Mouse (Mus musculus): ENCODE results near the gene Rab28.
"Not testable (repeated sequence)": the region's sequence is repeated elsewhere in the genome, so short reads cannot be mapped to it uniquely, and the experiment has no call there.

Gene Rab28

DNA sequence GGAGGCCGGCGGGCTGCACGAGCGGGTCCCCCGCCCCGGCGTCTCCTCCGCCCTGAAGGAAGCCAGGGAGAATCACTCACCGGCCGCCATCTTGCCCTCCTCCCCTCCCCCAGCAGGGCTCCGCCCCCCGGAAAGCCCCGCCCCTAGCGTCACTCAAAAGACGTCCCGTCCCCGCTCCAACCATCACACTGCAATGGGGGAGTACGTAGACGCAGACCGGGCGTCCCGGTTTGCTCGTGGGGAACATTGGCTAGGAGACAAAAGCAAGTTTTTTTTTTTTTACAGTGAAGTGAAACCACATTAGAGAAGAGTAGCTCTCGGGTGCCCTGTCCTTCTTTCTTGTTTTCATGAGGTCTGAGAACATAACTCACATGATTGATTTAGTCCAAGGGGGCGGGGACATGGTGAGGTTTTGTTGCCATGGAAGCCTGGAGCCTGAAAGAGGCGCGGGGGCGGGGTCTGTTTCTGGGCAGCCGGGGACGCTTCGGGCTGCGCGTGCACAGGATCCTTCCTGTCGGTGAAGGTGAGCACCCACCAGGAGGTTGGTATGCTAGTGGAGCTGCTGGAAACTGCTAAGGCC, at the start of gene Rab28:
Gene Rab28, minus strand, starts transcription at position 107 of the 580 bp plus-strand sequence.
- peak; percentile 93 for DNase-seq (ENCODE audit: low read depth, low spot score)

DNA sequence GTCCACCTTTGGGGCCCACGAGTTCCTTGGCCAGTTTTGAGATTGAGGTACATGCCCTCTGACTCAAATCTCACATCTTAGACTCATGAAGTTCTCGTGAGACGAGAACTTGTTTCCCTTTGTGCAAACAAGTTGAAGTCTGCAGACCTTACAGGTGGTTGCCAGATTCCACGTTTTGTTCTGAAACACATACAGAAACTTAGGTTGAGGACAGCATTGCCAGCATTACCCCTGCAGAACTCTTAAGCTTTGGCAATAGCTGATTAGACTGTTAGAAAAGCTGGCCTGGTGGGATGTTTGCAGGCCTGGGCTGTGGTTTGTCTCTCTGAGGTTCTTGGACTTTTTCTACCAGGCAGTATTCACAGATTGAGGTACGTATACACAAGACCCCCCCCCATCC, 49.4 kb upstream of the Rab28 start:
- no peak for DNase-seq (ENCODE audit: low read depth, low spot score)

DNA sequence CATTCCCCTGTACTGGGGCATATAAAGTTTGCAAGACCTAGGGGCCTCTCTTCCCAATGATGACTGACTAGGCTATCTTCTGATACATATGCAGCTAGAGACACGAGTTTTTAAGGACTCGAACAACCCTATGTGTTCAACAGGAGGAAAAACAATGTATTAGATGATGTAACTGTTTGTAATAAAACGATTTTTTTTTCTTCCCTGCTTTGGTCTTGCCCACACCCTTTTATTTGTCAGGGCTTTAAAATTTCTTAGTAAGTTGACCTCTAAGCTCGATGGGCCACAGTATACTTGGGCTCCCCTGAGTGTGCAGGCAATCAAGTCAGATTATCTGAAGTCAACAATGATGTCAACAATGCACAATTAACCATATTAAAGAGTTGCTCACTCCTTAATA, 48.4 kb upstream of the Rab28 start:
- no peak for DNase-seq (ENCODE audit: low read depth, low spot score)

DNA sequence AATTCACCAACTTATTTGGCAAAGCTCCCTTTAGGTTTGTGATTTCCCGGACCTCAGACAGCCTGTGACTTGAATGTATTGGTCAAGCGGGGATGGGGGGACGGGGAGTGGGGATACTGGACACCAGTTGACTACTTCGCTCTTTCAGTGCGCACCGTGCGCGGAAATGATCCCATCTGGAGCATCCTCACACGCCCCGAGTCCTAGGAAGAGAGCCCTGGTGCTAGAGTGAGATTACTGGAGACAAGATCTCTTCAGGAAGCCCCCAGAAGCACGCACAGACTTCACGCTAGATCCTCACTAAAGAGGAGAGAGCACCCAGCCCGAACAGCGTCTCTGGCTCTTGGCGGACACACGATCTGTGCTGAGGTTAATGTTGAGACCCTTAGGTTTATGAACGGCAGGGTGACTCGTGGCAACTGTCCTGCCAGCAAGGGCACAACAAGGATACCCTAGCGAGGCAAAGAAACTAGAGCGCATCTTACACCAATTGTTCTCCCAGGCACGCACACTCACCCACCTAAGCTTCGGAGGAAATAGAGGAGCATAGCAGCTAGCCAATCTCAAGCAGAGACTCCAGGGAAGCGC, 47.5 kb upstream of the Rab28 start:
- DNase-seq (ENCODE audit: low read depth, low spot score), result no peak

DNA sequence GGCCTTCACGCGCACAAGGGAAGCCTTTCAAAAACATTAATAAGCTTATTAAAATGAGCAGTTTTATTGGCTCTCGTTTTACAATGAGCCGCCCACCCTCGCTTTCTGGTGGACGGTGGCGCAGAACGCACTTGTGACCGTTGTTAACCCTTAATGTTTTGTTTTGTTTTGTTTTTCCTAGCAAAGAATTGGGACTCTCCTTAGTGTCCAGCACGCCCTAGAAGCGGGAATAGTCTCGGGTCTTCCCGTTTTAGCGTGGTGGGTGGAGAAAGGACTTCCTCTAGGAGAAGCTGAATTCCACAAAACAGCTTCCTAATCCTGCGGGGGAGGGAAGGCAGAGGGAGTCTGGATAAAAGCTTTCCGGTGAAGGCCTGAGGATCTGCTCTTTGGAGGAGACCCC, 46.9 kb upstream of the Rab28 start:
- no peak for DNase-seq (ENCODE audit: low read depth, low spot score)

DNA sequence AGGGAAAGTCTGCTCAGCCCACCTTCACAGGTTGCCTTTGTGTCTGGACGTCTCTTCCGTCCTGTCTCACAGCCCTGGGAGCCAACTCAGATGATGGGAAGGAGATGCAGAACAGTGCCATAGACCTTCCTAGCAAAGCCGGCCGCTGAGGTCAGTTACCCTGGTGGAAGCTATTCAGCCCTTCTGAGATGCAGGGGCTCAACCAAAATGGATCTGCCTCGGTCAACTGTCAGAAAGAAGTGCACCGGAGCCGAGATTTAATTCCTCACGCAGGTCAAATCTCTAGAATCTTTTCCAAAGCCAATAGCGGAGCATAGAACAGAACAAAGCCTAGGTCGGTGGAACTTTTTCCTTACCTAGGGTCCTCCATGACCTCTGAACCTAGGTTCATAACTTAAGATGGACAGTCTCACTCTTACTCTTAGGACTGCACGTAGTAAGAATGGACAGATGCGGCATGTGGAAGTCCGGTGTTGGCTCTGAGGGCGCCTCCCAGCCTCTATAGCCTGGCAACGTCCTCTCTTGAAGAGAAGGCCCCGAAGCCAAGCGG, 46.3 kb upstream of the Rab28 start:
- DNase-seq (ENCODE audit: low read depth, low spot score), result no peak

DNA sequence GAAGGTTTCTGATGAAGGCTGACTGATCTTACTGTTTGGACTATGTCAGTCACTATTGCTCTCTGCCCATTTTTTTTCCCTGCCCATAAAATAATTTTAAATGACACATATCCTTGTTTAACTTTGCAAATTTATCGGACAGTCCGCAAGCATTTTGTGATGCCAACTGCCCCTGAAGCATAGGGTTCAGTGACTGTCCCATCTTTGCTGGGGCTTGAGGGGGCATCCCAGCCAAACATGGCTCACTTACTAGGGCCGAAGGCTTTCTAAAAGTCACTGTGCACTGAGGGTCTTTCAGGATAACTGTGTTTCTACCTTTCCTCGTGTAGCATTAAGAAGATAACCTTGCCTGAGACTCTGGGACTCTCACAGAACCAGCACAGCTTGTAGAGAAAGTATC, 44.8 kb upstream of the Rab28 start:
- DNase-seq (ENCODE audit: low read depth, low spot score), result no peak

DNA sequence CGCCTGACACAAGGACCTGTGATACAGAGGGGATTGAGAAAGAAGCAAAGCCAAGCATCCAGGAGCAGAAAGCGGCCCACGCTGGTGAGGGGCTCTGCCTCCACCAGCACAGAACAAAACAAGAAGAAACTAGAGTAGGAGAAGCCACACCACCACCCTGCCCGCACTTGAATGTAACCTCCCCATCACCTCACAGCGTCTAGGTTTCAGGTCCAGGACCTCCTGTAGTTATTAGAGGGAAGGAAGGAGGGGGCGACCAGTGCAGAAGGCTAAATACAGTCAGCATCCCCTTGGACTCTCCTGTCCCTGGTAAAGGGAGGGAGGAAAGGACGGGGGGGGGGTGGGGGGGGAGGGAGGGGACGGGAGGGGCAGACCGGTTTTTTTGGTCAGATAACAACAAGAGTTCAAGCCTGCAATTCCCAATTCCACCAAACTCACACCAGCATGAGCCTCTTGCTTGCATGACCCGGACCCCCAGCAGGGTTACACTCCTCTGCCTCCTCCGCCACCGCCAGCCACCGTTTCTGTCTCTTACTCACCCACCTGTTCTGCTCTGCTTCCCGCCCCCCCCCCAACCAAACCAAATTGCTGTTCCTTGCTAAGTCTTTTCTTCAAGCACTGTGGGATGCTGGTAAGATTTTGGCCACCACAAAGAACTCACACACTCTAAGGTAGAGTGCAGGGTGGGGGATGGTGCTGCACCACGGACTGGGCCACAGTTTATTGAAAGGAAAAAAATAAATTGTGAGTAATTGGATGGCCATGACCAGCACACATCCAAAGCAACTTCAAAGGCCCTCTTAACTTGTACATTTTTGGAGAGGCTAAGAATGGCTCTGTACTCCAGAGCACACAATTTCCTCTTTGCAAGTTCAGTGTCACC, 37.2 kb upstream of the Rab28 start:
- DNase-seq (ENCODE audit: low read depth, low spot score), result no peak

DNA sequence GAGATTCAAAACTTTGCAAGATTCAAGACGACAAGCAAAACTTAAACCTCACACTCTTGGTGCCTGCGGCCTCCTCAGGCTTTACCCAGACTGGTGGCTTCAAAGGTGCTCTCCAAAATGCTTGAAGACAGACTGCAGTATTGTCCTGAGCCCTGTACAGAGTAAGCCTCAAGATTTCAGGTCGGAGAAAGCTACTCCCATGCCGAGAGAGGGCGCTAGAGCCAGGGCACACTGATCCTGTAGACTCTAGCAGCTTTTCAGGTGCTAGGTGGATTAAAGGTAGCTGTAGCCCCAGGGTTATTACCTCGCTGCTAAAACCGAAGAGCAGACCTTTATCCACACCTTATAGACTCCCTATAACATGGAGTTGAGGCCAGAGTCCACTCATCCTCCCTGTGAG, 36.3 kb upstream of the Rab28 start:
- no peak for DNase-seq (ENCODE audit: low read depth, low spot score)

DNA sequence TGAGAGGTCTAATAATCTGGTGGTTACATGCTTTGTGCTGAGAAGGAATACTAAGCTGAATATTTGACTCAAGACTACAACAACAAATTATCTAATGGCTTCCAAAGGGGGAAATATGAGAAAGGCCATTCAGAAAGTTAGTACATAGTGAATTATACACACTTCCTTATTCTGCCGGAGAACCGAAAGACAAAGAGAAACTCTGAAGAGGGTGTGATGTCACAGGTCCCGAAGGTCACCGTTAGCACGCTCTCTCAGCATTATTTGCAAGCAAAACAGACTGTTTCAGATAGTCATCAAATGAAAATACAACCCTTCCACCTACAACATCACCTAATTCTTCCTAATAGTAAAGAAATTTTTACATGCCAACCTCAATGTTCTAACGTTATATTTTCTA, 30.9 kb upstream of the Rab28 start:
- no peak for DNase-seq (ENCODE audit: low read depth, low spot score)

DNA sequence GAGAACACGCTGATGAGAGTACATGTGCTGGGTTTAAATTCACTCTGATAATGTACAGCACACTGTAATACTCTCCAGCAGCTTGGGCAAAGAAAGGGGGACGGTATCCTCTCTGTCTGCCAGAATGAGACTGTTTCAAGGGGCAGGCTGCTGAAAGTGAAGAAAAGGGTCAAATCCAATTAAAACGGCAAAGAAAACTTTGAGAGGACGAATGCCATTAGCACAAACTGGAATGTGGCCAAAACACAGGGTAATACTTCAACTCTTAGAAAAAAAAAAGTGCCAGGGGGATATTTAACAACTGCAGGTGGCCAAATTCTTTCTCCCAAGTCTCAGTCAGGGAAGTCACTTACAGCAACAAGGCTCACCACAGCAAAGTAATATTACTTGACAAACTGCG, 29.1 kb upstream of the Rab28 start:
- no peak for DNase-seq (ENCODE audit: low read depth, low spot score)

DNA sequence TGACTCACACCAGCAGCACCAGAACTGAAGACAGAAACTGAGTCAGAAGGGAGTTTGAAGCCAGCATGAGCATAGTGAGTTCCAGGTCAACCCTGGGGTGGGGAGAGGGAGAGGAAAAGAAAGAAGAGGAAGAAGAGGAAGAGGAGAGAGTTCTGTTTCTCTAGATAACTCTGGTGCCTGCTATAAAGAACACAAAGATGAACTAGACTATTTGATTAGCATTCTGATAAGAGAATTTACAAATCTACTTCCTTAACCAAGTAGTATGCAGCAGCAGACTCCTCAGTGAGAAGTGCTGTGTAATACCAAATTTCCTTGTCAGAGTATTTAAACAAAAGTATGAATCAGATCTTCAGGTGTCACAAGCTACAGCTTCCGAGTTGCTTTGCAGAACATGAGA, 19.1 kb upstream of the Rab28 start:
- DNase-seq (ENCODE audit: low read depth, low spot score), result no peak

DNA sequence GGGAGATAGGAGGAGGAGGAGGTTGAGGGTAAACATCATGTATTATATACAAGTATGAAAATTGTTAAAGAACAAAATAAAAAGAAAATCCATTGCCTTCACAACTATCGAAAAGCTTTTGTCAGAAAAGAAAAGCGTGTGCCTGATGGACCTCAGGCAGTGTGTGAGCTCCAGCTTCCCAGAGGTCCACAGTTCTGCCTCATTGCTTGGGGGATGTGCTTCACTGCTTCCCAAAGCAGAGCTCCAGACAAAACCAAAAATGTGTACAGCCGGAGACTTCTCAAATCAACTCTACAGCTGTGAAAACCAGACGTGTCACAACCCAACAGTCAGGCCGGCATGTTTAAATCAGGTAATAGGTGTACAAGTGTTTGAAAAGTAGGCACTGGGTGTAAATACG, 17.6 kb upstream of the Rab28 start:
- no peak for DNase-seq (ENCODE audit: low read depth, low spot score)

DNA sequence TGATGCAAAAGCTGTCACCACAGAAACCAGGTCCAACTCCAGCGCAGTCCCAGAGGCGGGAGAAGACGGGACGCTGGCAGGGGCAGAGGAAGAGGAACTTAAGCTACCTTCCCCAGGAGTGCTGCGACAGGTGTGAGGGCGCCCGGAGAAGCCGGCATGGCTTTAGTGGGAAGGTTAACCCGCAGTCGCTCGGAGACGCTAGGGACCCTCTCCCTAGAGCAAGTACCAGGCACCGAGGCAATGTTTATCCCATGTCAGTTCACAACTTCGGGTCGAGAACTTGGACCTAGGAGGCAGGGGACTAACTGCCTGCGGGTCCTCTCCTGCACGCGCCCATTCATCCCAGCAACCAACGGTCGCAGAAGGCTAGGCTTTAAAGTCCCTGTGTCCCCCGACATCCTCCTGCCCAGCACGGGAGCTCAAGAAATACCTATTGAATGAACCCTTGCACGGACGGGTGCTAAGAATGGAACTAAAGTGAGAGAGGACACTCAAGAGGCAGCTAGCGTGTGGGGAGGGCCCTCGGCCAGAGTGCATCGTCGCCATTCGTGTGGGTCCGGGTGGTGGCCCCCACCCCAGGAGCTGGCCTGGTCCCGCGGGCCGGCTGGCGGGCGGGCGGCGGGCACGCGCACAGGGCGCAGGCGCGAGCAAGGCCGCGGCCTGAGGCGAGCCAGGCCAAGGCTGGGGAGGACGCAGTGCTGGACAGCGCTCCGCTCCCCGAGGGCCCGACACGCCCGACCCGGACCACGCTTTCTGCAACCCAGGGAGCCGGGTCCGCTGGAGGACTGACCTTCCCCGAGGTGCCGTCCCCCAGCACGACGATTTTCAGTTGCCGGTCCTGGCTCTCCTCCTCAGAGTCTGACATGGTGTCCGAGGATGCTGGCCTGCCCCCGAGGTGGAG, 592 bp downstream of the Rab28 start:
- DNase-seq (ENCODE audit: low read depth, low spot score), result peak; percentile 36

DNA sequence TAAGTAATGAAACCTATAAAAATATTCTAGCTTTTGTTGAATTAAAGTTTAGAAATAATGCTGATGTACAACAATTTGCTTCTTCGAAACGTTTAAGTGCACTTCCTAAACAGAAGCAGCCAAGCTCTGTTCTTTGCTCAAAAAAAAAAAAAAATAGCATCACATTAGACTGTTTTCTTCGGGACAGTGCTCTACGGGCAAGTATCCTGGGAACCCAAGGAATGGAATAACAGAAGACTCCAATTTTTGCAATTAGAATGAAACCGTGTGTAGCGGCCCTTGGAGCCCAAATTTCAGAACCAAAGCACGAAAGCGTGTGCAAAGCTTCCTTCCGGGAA, 1.2 kb downstream of the Rab28 start:
- no peak for DNase-seq (ENCODE audit: low read depth, low spot score)

DNA sequence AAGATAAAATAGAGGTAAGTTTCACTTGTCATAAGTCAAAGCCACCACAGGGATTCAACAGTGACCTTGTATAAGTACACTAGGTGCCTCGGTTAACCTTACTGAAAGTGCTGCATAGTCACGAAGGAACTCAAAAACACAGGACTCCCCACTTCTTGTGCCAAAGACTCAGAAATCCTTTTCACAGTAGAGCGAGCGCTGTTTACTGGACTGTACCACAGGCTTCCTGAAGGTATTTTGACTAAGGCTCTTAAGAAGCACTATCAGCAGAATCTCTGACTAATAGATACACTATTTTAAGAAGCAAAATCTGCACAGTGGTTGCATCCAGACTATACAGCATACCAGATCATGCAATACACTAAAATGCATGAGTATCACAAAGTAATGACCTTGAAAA, 6.9 kb downstream of the Rab28 start:
- not testable (repeated sequence) for DNase-seq (ENCODE audit: low read depth, low spot score)

DNA sequence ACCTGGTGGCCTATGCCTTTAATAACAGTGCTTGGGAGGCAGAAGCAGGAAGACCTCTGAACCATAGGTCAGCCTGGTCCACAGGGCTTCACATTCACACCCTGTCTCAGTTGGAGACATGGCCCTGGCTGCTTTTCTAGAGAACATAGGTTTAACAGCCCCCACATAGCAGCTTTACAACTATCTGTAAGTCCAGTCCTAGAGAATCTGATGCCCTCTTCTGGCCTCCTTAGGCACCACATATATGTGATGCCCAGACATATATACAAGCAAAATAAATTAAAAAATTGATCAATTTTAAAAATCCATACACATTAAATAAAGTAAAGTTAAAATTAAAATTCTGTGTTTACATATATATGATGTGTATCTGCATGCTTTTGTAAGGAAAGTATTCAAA, 10.0 kb downstream of the Rab28 start:
- DNase-seq (ENCODE audit: low read depth, low spot score), result no peak

DNA sequence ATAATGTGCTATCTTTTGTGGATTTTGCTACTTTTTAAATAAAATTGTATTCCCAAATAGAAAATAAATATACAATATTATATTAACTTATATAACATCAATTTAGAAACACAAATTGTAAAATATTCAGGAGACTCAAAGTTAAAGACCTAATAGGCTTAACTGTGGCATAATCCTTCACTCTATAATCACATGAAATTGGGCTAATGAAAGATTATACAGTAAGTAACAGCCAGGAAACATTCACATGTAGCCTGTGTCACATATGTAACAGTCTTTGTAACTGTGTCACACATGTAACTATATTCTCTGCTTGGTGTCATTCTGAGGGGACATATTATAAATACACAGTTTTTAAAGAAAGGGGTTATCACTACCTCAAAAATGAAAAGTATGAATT, 22.9 kb downstream of the Rab28 start:
- DNase-seq (ENCODE audit: low read depth, low spot score), result no peak

DNA sequence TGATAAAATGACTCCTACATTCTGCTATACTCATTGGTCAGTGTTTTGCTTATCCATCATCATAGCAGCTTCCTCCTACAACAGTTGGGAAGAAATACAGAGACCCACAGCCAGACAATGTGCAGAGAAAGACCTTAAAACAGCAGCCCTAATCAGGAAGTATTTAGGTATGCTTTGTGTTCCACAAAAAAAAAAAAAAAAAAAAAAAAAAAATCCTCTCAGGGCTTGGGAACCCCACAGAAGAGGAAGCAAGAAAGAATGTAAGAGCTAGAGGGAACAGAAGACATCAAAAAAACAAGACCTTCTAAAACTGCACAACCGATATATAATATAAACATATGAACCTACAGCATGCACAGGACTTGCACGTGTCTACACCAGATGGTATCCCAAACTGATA, 24.0 kb downstream of the Rab28 start:
- no peak for DNase-seq (ENCODE audit: low read depth, low spot score)

DNA sequence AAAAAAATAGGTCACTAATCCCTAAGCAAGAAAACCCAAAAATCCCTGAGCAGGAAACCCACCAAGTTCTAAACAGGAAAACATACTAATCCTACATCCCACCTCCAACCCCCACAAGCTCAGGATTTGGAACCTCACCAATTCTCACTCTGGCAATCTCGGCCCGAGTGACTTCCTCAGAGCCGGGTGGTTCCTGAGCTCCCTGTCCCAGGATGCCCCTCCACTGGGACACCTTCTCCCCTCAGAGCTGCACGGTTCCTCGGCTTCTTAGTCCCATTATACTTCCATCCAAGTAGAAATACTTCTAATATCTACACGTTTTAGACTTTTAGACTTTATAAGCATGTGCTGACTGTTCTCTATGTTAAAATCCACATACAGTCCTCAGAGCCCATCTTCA, 41.9 kb downstream of the Rab28 start:
- DNase-seq (ENCODE audit: low read depth, low spot score), result no peak

DNA sequence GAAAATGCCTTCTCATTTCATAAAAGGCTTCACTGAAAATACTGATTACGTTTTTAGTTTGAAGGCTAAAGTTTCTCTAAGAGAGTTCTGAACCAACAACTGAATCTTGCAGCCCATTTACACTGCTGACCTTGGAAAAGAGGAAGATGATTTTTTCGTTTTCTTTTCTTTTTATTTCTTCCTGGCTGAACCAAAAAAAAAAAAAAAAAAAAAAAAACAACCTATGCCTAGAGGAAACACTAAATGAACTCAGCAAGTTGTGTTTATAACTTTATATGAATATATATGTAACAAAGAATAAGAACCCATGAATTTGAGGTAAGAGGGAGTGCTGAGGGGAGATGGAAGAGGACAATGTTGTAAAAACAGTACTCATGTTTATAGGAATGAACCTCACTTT, 71.2 kb downstream of the Rab28 start:
- DNase-seq (ENCODE audit: low read depth, low spot score), result no peak

All from forelimb bud, embryonic 11.5 days (tissue).